Mouse (Mus musculus) spleen, adult 12 weeks (tissue): Measurements from ENCODE around the gene 1700088E04Rik.

ENCODE experiments used
- DNase-seq: peaks from one replicate; pipeline ENCODE4 v3.0.0; 2022; ENCODE audit warnings: low spot score

The 1700088E04Rik gene

DNA sequence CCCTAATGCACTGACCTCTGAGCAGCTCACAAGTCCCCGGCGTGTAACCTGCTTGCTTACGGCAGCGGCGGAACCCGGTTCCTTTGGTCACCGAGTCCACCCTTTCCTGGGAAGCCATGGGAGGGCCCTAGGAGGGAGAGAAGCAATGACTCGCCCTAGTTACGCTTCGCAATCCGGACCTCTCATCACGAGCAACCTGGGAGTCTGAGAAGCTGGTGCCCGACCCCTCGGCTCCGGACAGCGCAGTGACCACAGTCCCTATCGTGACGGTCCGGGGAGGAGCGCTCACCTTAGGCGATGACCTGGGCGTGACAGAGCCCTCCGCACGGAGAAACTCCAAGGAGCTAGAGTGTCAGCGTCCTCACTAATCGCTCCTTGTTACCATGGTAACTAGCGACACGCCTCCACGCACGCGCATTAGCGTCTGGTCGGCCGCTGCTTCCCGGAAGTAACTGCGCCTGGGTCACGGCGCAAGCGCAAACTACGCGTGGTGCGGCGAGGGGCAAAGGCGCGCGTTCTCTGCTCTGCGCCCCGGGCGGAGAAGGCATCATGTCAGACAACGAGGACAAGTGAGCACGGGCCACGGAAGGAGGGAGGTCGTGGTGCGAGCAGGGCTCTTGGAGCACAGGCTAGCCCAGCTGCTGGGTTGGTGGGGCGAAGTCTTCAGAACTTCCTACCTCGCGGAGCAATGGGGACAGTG, at the start of gene 1700088E04Rik, which contains the start of gene Polr2f:
TSS of gene 1700088E04Rik (minus strand) at position 388 of the 700 bp plus-strand sequence.
TSS of gene Polr2f (plus strand) at position 144 of the 700 bp plus-strand sequence.
- peak; percentile 89 for DNase-seq

GRCm38 (mm10) chr15:79187819-79188218, 46.8 kb upstream of the 1700088E04Rik start:
- no peak for DNase-seq

- DNase-seq: no peak
These were observed 44.2 kb upstream of the 1700088E04Rik start for GRCm38 (mm10) chr15:79185213-79185612.

- no peak for DNase-seq
These were observed 35.9 kb upstream of the 1700088E04Rik start for GRCm38 (mm10) chr15:79176905-79177304.

- no peak for DNase-seq
These were observed 25.7 kb upstream of the 1700088E04Rik start for GRCm38 (mm10) chr15:79166712-79167111.

DNA sequence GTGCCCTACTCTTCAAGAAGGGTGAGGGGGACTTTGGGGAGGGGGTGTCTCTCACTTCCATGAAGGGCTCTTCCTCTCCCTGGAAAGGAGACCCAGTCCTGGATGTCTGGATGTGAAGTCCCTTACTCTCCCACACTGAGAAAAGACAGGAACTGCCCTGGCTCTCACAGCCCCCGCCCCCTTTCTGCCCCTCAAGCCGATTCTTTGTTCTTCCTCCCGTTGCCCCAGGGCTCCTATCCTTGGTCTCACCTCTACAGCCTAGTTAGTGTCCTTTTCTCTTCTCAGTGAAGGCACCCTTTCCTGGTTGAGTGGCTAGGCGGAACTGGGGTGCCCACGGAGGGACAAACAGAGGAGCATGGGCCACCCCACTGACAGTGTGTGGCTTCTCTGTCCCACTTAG, 24.1 kb upstream of the 1700088E04Rik start, which contains the start of gene Sox10:
TSS of gene Sox10 (minus strand) at position 101 of the 400 bp plus-strand sequence.
- no peak for DNase-seq

GRCm38 (mm10) chr15:79164251-79164650, 23.2 kb upstream of the 1700088E04Rik start:
- DNase-seq: no peak

DNA sequence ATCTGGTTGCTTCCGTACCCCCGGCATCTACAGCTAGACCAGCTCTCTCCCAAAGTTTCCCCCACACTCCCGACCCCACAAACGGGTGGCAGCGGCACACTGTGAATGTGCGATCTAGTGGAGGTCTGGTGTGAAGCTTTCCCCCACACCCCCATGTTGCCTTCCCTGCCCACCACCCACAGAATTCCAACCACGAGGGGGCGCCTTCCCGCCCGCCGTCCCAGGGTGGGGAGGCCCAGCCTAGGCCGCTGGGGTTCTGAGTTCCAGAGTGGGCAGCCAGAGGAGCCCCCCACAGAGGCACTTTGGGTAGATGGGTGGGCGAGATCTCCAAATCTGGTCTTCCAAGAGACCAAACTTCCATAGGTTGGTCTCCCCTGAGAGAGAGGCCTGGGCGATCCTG, 21.8 kb upstream of the 1700088E04Rik start:
- DNase-seq: no peak

DNA sequence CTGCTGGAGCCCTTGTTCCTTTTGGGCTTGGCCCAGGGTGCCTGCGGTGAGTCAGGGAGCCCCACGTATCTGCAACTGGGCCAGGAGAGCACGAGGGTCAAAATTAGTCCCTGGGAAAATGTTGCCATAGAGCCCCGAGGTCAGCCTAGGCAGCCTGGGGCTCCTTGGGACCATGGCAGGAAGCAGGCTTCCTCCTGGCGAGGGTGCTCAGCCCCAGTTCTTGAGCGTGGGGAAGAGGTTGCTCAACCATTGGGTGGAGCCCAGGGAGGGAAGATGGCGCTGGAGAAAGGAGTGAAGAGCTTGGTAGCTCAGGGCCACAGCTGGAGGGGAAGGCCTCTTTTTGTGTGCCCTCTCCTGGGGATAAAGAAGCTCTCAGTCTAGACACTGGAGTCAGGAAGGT, 21.2 kb upstream of the 1700088E04Rik start:
- no peak for DNase-seq

GRCm38 (mm10) chr15:79155572-79155971, 14.5 kb upstream of the 1700088E04Rik start:
- no peak for DNase-seq

DNA sequence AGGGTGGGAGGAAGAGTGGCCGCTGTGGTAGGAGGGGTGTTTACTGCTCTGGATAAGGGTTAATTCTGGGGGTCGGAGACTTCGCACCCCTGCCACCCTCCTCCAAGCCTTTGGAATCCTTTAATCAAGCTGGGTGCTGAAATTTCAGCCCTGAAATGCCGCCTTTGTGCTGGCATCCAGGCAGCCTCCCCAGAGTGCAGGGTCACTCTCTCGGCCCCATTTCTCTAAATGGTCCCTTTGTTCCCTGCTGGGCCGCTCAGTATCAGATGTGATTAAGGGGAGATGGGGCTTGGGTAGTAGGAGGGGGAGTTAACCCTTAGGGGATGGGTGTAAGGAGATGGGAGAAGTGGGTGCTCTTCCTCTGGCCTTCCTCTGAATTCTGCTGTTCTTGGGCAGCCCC, 11.7 kb upstream of the 1700088E04Rik start:
- DNase-seq: no peak

DNA sequence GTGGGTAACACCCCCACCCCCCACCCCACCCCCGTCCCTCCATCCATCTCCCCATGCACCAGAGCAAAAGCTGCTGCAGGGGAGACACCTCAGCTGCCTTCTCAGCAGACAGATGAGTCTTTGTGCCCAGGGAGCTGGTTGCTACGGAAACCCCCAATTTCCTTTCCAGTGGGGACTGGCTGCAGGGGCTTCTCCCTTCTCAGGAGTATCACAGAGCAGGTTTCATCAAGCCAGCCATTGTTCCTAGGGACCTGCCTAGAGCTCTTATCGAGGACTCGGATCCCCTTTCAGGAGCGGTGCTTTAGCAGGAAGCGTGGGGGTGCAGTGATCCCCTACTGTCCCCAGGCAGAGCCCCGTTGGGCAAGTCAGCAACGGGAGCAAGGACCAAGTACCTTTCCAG, 10.8 kb upstream of the 1700088E04Rik start:
- DNase-seq: no peak

- DNase-seq: peak; percentile 66
These were observed 7.5 kb upstream of the 1700088E04Rik start for GRCm38 (mm10) chr15:79148533-79148932.

DNA sequence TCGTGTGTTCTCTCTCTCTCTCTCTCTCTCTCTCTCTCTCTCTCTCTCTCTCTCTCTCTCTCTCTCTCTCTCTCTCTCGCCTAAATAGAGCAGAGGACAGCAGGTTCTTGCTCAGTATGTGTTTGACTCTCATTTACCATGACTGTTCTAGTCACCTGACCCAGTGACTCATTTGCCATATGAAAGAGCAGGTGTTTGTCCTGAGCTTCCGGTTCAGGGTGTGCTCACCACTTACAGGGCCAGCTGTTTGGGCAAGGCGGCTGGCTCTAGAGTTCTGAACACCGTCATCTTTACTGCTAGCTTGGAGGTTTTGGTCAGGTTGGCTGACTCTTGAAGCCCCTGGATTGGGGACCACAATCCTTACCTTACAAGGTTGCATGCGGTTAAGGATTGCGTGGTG, 4.5 kb upstream of the 1700088E04Rik start:
- DNase-seq: no peak

GRCm38 (mm10) chr15:79144021-79144420, 3.0 kb upstream of the 1700088E04Rik start:
- DNase-seq: no peak

GRCm38 (mm10) chr15:79143316-79143715, 2.3 kb upstream of the 1700088E04Rik start:
- DNase-seq: no peak

DNA sequence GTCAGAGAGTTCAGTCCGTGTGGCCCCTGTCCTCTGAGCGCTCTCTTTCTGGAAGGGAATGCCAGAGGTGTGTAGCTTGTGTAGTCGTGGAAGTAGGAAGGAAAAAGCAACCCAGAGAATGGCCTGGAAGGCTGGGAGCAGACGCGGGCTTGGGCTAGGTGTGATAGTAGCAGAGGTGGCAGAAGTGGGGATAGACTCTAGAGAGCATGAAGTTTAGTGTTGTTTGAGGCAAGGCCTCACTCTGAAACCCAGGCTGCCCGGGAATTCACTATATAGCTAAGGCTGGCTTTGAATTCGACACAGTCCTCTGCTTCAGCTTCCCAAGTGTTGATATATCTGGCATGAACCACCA, 489 bp upstream of the 1700088E04Rik start:
- DNase-seq: no peak

GRCm38 (mm10) chr15:79139640-79140039, 1.4 kb downstream of the 1700088E04Rik start:
- no peak for DNase-seq

DNA sequence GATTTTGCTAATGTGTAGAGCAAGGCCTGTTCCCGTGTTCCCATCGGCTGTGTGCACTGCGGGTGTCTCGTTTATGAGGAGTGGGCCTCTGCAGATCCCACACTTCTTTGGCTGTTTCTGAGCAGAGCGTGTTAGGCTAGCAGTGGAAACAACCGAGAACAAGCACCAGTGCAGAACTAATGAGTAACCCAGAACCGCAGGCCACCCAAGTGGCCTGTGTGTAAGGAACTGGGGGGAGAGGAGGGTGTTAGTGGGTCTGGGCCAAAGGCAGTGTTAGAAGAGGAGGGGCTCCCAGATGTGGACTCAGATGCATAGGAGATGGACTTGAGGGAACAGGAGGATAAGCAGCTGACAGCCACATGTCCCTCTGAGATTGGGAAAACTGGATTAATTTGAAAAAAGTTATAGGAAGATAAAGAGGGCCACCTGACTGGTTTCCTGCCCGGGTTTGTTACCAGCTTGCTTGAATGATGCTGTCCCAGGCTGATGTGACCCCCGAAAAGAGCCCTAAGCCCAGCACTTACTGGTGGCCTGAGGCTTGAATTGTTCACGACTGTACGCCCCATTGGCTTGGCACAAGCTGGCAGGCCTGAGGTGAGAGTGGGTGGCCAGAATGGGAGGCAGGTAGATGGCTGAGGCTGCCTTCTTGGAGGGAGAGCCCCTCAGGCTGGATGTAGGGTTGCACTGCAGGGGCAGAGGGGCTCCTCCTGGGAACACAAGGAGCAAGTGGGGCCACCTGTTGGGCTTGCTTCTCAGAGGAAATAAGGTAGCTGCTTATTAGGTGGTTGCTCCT, 5.1 kb downstream of the 1700088E04Rik start:
- no peak for DNase-seq

DNA sequence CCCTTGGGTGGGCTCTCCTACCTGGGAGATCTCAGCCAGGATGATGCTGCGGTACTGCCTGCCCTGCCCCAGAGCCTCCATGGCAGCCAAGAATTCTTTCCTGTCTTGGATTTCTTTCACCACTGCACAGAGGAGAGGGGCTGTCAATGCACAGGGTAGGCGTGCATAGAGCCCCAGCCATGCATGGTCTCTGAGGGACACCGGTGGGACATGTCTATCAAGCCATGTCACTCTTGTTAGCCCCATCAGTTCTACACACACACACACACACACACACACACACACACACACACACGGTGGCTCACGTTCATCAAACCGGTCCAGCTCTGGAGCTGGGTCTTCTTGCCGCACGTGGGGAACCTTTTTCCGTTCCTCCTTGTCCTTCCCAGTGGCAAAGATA, 5.7 kb downstream of the 1700088E04Rik start:
- DNase-seq: no peak

DNA sequence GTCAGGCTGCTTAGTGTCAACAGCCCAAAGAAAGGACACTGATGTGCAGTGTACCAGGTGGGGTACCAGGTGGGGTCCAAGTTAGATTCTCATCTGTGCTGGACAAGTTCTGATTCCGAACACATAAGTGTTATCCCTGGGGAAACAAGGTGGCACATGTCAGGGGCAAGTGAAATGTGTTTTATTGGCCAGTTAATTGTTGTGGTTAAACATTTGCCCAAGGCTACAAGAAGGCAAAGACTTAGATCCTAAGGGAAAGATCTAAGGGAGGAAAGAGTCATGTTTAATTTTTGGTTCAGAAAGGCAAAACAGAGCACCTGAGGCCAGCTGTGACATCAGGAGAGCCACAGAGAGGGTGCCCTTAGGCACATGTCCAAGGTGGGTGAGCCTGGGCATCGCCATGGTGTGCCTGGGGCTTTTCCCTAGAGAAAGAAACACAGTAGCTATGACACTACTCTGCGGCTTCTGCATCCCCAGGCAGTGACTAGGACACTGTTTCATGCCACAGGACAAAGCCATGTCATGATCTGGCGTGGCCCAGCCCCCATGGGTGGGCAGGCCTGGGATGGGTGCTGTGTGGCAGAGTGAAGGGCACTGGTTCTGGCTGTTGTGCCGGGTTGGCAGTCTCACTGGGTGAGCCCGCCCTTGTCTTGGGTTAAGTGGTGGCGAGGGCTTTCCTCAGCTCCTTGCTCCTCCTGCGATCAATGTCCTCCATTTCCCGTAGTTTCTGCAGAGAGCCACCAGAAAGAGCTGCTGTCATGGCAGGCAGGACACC, 6.4 kb downstream of the 1700088E04Rik start:
- DNase-seq: no peak

GRCm38 (mm10) chr15:79133191-79133661, 7.8 kb downstream of the 1700088E04Rik start:
- no peak for DNase-seq
